Mouse (Mus musculus) hindbrain, embryonic 12.5 days (tissue): ENCODE data around the gene Col6a1. TPM values are rescaled to one million over a fixed set of nuclear protein-coding genes. Genes with fewer than 3 reads are reported as not detected.
"Not testable (repeated sequence)": the region's sequence is repeated elsewhere in the genome, so short reads cannot be mapped to it uniquely, and the experiment has no call there.

Experiments
- ATAC-seq: fragments of 200-750 bp; cut with Nextera tagmentation; 2 replicates; pipeline ENCODE4 v1.8.0; 2017; ENCODE audit warnings: moderate TSS enrichment; ENCODE audit not compliant: low FRiP score
- H3K27ac ChIP-seq: fragments of 300-500 bp; sonication (generic); 2 replicates; pipeline ENCODE4 v1.5.1; 2016; ENCODE audit warnings: mild to moderate bottlenecking
- H3K27me3 ChIP-seq: fragments of 300-500 bp; sonication (generic); 2 replicates; pipeline ENCODE4 v1.6.1; 2016; ENCODE audit warnings: mild to moderate bottlenecking
- H3K36me3 ChIP-seq: fragments of 300-500 bp; sonication (generic); 2 replicates; pipeline ENCODE4 v1.6.1; 2016; ENCODE audit warnings: mild to moderate bottlenecking
- H3K4me1 ChIP-seq: fragments of 300-500 bp; sonication (generic); 2 replicates; pipeline ENCODE4 v1.6.1; 2016
- H3K4me2 ChIP-seq: fragments of 300-500 bp; sonication (generic); replicated peaks from 2 replicates; pipeline ENCODE4 v1.6.1; 2016; ENCODE audit warnings: mild to moderate bottlenecking
- H3K4me3 ChIP-seq: fragments of 300-500 bp; sonication (generic); 2 replicates; pipeline ENCODE4 v1.5.1; 2016; ENCODE audit warnings: mild to moderate bottlenecking
- H3K9ac ChIP-seq: fragments of 300-500 bp; sonication (generic); 2 replicates; pipeline ENCODE4 v1.6.1; 2016; ENCODE audit warnings: mild to moderate bottlenecking, moderate library complexity
- H3K9me3 ChIP-seq: fragments of 300-500 bp; sonication (generic); replicated peaks from 2 replicates; pipeline ENCODE4 v1.6.1; 2016; ENCODE audit warnings: mild to moderate bottlenecking
- WGBS: fragments of 180-500 bp; shearing (Covaris S2); methylation state at CpG from one replicate; pipeline ENCODE4 v1.1.7; 2016; 5-methylcytosine and 5-hydroxymethylcytosine counted together
- polyA plus RNA-seq: library from polyadenylated mRNA; unstranded; fragments of >200 nt; fragmentation: Nextera tagmentation; extraction: Ambion mirVana; gene quantifications from 2 replicates; pipeline ENCODE4 v1.2.1, GENCODE M21; 2016

Col6a1 gene
- polyA plus RNA-seq: 43.6 and 62.6 TPM in 2 replicates

- no peak for ATAC-seq
- WGBS: 22% methylated on average over 9 of the region's 9 CpGs
- Histone ChIP-seq H3K4me1 (0 out of 2 replicates have a peak, but pooled peaks cover 4% of the 10 kb centered on the region), H3K36me3 (no peaks in the 10 kb centered on the region), H3K4me2 (peak within 1 kb of the TSS; percentile 34), H3K27ac (0 out of 2 replicates have a peak within 1 kb of the TSS, but pooled peaks have one; percentile 13), H3K27me3 (0 out of 2 replicates have a peak, but pooled peaks cover 5% of the 10 kb centered on the region), H3K4me3 (peak within 1 kb of the TSS; percentile 5; the same call in 1 of the 2 replicates), H3K9me3 (no peaks in the 10 kb centered on the region), H3K9ac (0 out of 2 replicates have a peak within 1 kb of the TSS, but pooled peaks have one; percentile 28)
Observed at GRCm38 (mm10) chr10:76725682-76726285, at the start of gene Col6a1. Gene Col6a1 (minus strand): TSS chr10:76726168.

- WGBS: 95% methylated on average over 3 of the region's 3 CpGs
- no peaks in the 10 kb centered on the region for H3K27me3 ChIP-seq
- peaks cover 12% of the 10 kb centered on the region; the same call in 1 of the 2 replicates for H3K36me3 ChIP-seq
- ATAC-seq: no peak
- no peak overlapping the region for H3K9ac ChIP-seq
- no peak overlapping the region for H3K4me3 ChIP-seq
- no peaks in the 10 kb centered on the region for H3K9me3 ChIP-seq
- no peaks in the 10 kb centered on the region for H3K4me1 ChIP-seq
- H3K27ac ChIP-seq: no peak overlapping the region
- H3K4me2 ChIP-seq: no peak overlapping the region
Observed at GRCm38 (mm10) chr10:76771624-76772023, 45.7 kb upstream of the Col6a1 start.

- Histone ChIP-seq H3K27ac (no peak overlapping the region), H3K4me1 (no peaks in the 10 kb centered on the region), H3K9ac (no peak overlapping the region), H3K9me3 (no peaks in the 10 kb centered on the region), H3K36me3 (peaks cover 17% of the 10 kb centered on the region; the same call in 1 of the 2 replicates), H3K4me3 (no peak overlapping the region), H3K4me2 (no peak overlapping the region), H3K27me3 (no peaks in the 10 kb centered on the region)
- no peak for ATAC-seq
- WGBS: 54% methylated on average over 5 of the region's 5 CpGs
Observed at GRCm38 (mm10) chr10:76771086-76771485, 45.1 kb upstream of the Col6a1 start.

- Histone ChIP-seq H3K27ac (no peak overlapping the region), H3K27me3 (no peaks in the 10 kb centered on the region), H3K4me3 (no peak overlapping the region), H3K4me2 (no peak overlapping the region), H3K9me3 (no peaks in the 10 kb centered on the region), H3K36me3 (peaks cover 20% of the 10 kb centered on the region; the same call in 1 of the 2 replicates), H3K4me1 (no peaks in the 10 kb centered on the region), H3K9ac (no peak overlapping the region)
- no peak for ATAC-seq
- WGBS: 88% methylated on average over 6 of the region's 6 CpGs
Observed at GRCm38 (mm10) chr10:76769581-76769980, 43.6 kb upstream of the Col6a1 start.

- Histone ChIP-seq H3K4me1 (no peaks in the 10 kb centered on the region), H3K9me3 (no peaks in the 10 kb centered on the region), H3K27me3 (no peaks in the 10 kb centered on the region), H3K4me2 (no peak overlapping the region), H3K36me3 (peaks cover 25% of the 10 kb centered on the region), H3K27ac (no peak overlapping the region), H3K4me3 (no peak overlapping the region), H3K9ac (no peak overlapping the region)
- ATAC-seq: no peak
- WGBS: 79% methylated on average over 1 of the region's 1 CpGs
Observed at GRCm38 (mm10) chr10:76766196-76766595, 40.2 kb upstream of the Col6a1 start.

- Histone ChIP-seq H3K27me3 (no peaks in the 10 kb centered on the region), H3K4me2 (no peak overlapping the region), H3K27ac (no peak overlapping the region), H3K4me3 (no peak overlapping the region), H3K9me3 (no peaks in the 10 kb centered on the region), H3K9ac (no peak overlapping the region), H3K4me1 (no peaks in the 10 kb centered on the region), H3K36me3 (peaks cover 21% of the 10 kb centered on the region)
- no peak for ATAC-seq
- 92% methylated on average over 4 of the region's 4 CpGs for WGBS
Observed at GRCm38 (mm10) chr10:76764927-76765326, 39.0 kb upstream of the Col6a1 start.

GRCm38 (mm10) chr10:76763016-76763415 is 37.0 kb upstream of the Col6a1 start:
- no peaks in the 10 kb centered on the region for H3K9me3 ChIP-seq
- H3K9ac ChIP-seq: no peak overlapping the region
- WGBS: 95% methylated on average over 12 of the region's 12 CpGs
- no peak overlapping the region for H3K4me3 ChIP-seq
- H3K4me1 ChIP-seq: no peaks in the 10 kb centered on the region
- H3K27me3 ChIP-seq: no peaks in the 10 kb centered on the region
- ATAC-seq: no peak
- H3K36me3 ChIP-seq: peaks cover 21% of the 10 kb centered on the region
- H3K4me2 ChIP-seq: no peak overlapping the region
- H3K27ac ChIP-seq: no peak overlapping the region

- Histone ChIP-seq H3K9ac (no peak overlapping the region), H3K27me3 (no peaks in the 10 kb centered on the region), H3K27ac (no peak overlapping the region), H3K4me2 (no peak overlapping the region), H3K4me1 (no peaks in the 10 kb centered on the region), H3K9me3 (no peaks in the 10 kb centered on the region), H3K36me3 (peaks cover 18% of the 10 kb centered on the region), H3K4me3 (no peak overlapping the region)
- no peak for ATAC-seq
- 88% methylated on average over 7 of the region's 7 CpGs for WGBS
Observed at GRCm38 (mm10) chr10:76762411-76762810, 36.4 kb upstream of the Col6a1 start.

- 92% methylated on average over 5 of the region's 5 CpGs for whole genome bisulfite sequencing
- no peak for ATAC-seq
- Histone ChIP-seq H3K27ac (no peak overlapping the region), H3K9ac (no peak overlapping the region), H3K4me2 (no peak overlapping the region), H3K4me1 (no peaks in the 10 kb centered on the region), H3K36me3 (peaks cover 9% of the 10 kb centered on the region; the same call in 1 of the 2 replicates), H3K27me3 (no peaks in the 10 kb centered on the region), H3K9me3 (no peaks in the 10 kb centered on the region), H3K4me3 (no peak overlapping the region)
Observed at GRCm38 (mm10) chr10:76759878-76760277, 33.9 kb upstream of the Col6a1 start.

GRCm38 (mm10) chr10:76753640-76754039 is 27.7 kb upstream of the Col6a1 start:
- peaks cover 4% of the 10 kb centered on the region; the same call in 1 of the 2 replicates for H3K9me3 ChIP-seq
- H3K4me1 ChIP-seq: no peaks in the 10 kb centered on the region
- H3K36me3 ChIP-seq: no peaks in the 10 kb centered on the region
- H3K9ac ChIP-seq: no peak overlapping the region
- no peak overlapping the region for H3K4me3 ChIP-seq
- H3K27ac ChIP-seq: no peak overlapping the region
- no peak for ATAC-seq
- no peaks in the 10 kb centered on the region for H3K27me3 ChIP-seq
- 91% methylated on average over 3 of the region's 3 CpGs for WGBS
- no peak overlapping the region for H3K4me2 ChIP-seq

GRCm38 (mm10) chr10:76744267-76744666 is 18.3 kb upstream of the Col6a1 start:
- H3K4me3 ChIP-seq, H3K27ac ChIP-seq, H3K9ac ChIP-seq, H3K36me3 ChIP-seq, H3K9me3 ChIP-seq, H3K27me3 ChIP-seq, H3K4me2 ChIP-seq, ATAC-seq, H3K4me1 ChIP-seq: not testable (repeated sequence)
- WGBS: 72% methylated on average over 11 of the region's 11 CpGs

- H3K4me2 ChIP-seq: no peak overlapping the region
- no peaks in the 10 kb centered on the region for H3K9me3 ChIP-seq
- H3K9ac ChIP-seq: no peak overlapping the region
- ATAC-seq: no peak
- H3K27ac ChIP-seq: no peak overlapping the region
- no peaks in the 10 kb centered on the region for H3K36me3 ChIP-seq
- whole genome bisulfite sequencing: 73% methylated on average over 8 of the region's 8 CpGs
- no peak overlapping the region for H3K4me3 ChIP-seq
- no peaks in the 10 kb centered on the region for H3K27me3 ChIP-seq
- H3K4me1 ChIP-seq: peaks cover 20% of the 10 kb centered on the region
Observed at GRCm38 (mm10) chr10:76736764-76737163, 10.8 kb upstream of the Col6a1 start.

GRCm38 (mm10) chr10:76734979-76735378 is 9.0 kb upstream of the Col6a1 start:
- no peaks in the 10 kb centered on the region for H3K27me3 ChIP-seq
- WGBS: 3% methylated on average over 4 of the region's 4 CpGs
- ATAC-seq: peak; percentile 62; the same call in 1 of the 2 replicates
- no peak overlapping the region for H3K27ac ChIP-seq
- peaks cover 28% of the 10 kb centered on the region for H3K4me1 ChIP-seq
- H3K36me3 ChIP-seq: no peaks in the 10 kb centered on the region
- no peak overlapping the region for H3K4me3 ChIP-seq
- H3K9ac ChIP-seq: no peak overlapping the region
- H3K4me2 ChIP-seq: no peak overlapping the region
- H3K9me3 ChIP-seq: no peaks in the 10 kb centered on the region
